Mouse (Mus musculus): ENCODE data around the gene Hc. TPM values are rescaled to one million over a fixed set of nuclear protein-coding genes. Genes with fewer than 3 reads are reported as not detected.

Hc gene
- polyA plus RNA-seq, 1 experiment from 2014 or later = 0.45 TPM

DNA sequence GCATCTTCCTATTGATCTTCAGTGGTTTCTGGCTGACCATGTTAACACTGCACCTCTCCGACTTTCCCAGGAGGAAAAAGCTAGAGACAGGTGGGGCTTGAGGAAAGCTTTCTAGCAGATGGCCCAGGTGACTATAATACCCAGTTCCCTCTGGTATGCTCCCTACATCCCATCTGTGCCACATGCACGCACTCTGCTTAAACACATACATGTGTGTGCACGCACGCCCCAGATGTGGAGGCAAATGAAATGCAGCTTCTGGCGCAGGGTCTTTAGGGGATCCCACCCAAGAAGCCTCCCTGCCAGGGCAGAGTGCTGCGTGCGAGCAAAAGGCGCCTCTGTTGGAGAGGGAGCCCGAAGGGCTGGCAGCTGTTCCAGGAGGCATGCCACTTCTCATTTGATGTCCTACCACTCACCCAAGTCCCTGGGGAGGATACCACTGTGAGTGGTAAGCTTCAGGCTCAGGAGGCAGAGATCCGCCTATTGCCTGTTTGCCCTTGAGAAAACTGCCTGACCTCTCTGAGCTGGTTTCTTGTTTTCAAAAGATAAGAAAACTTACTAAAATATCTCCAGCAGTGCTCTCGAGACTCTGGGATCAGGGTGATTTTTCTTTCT, 120.1 kb downstream of the Hc start:
- ATAC-seq (ENCODE audit: low FRiP score) = no peak
- no peak overlapping the region for H3K4me2 ChIP-seq
- WGBS = 80% methylated on average over 11 of the region's 11 CpGs

GRCm38 (mm10) chr2:34940246-34940645, 121.0 kb downstream of the Hc start:
- WGBS = 82% methylated on average over 3 of the region's 5 CpGs
- no peak overlapping the region for H3K4me2 ChIP-seq
- H3K4me3 ChIP-seq (replicated peaks) = no peak overlapping the region
- peaks cover 8% of the 10 kb centered on the region; the same call in 1 of the 2 replicates for H3K27me3 ChIP-seq
- no peaks in the 10 kb centered on the region for H3K36me3 ChIP-seq (replicated peaks)
- H3K4me1 ChIP-seq = peaks cover 4% of the 10 kb centered on the region; the same call in 1 of the 2 replicates
- no peak overlapping the region for H3K27ac ChIP-seq
- ATAC-seq (ENCODE audit: low FRiP score) = no peak
- H3K9me3 ChIP-seq = no peaks in the 10 kb centered on the region
- H3K9ac ChIP-seq = no peak overlapping the region

More for the DNA sequence above, 120.1 kb downstream of the Hc start:
- Histone ChIP-seq H3K36me3 (replicated peaks) (no peaks in the 10 kb centered on the region), H3K4me1 (peaks cover 4% of the 10 kb centered on the region; the same call in 1 of the 2 replicates), H3K4me3 (replicated peaks) (no peak overlapping the region), H3K27me3 (peaks cover 8% of the 10 kb centered on the region; the same call in 1 of the 2 replicates), H3K9ac (no peak overlapping the region), H3K9me3 (no peaks in the 10 kb centered on the region), H3K27ac (no peak overlapping the region)

- 82% methylated on average over 8 of the region's 8 CpGs for WGBS
- H3K27ac ChIP-seq = no peak overlapping the region
- no peak overlapping the region for H3K9ac ChIP-seq
- ATAC-seq (ENCODE audit: low FRiP score) = no peak
- no peak overlapping the region for H3K4me2 ChIP-seq
- no peak overlapping the region for H3K4me3 ChIP-seq (replicated peaks)
- H3K36me3 ChIP-seq (replicated peaks) = no peaks in the 10 kb centered on the region
- no peaks in the 10 kb centered on the region for H3K9me3 ChIP-seq
- peaks cover 8% of the 10 kb centered on the region; the same call in 1 of the 2 replicates for H3K27me3 ChIP-seq
- H3K4me1 ChIP-seq = peaks cover 4% of the 10 kb centered on the region; the same call in 1 of the 2 replicates
Observed at GRCm38 (mm10) chr2:34938269-34939208, 122.7 kb downstream of the Hc start.

GRCm38 (mm10) chr2:34937460-34937859, 123.8 kb downstream of the Hc start:
- H3K9me3 ChIP-seq = no peaks in the 10 kb centered on the region
- H3K27ac ChIP-seq = no peak overlapping the region
- peaks cover 8% of the 10 kb centered on the region; the same call in 1 of the 2 replicates for H3K27me3 ChIP-seq
- no peak overlapping the region for H3K9ac ChIP-seq
- H3K4me3 ChIP-seq (replicated peaks) = no peak overlapping the region
- WGBS = 38% methylated on average over 5 of the region's 5 CpGs
- H3K36me3 ChIP-seq (replicated peaks) = no peaks in the 10 kb centered on the region
- H3K4me2 ChIP-seq = no peak overlapping the region
- H3K4me1 ChIP-seq = peaks cover 4% of the 10 kb centered on the region; the same call in 1 of the 2 replicates
- no peak for ATAC-seq (ENCODE audit: low FRiP score)

Other genes with a start within 250 kb of the Hc start
- 83.9 and 90.2 TPM in 2 replicates for gene Fbxw2, start 235.1 kb downstream of the Hc start, polyA plus RNA-seq (2016; fragmentation: Nextera tagmentation; extraction: Ambion mirVana)
- gene Gm34653, start 228.4 kb downstream of the Hc start, polyA plus RNA-seq (2016; fragmentation: Nextera tagmentation; extraction: Ambion mirVana) = not detected in 2 replicates
- not detected in 2 replicates for gene Cutal, start 187.0 kb downstream of the Hc start, polyA plus RNA-seq (2016; fragmentation: Nextera tagmentation; extraction: Ambion mirVana)
- 97.9 and 110 TPM in 2 replicates for gene Psmd5, start 186.5 kb downstream of the Hc start, polyA plus RNA-seq (2016; fragmentation: Nextera tagmentation; extraction: Ambion mirVana)
- gene Phf19, start 147.4 kb downstream of the Hc start, polyA plus RNA-seq (2016; fragmentation: Nextera tagmentation; extraction: Ambion mirVana) = 3.9 and 6.1 TPM in 2 replicates
- gene Traf1, start 99.7 kb downstream of the Hc start, polyA plus RNA-seq (2016; fragmentation: Nextera tagmentation; extraction: Ambion mirVana) = 0.37 and 0.45 TPM in 2 replicates
- 0.22 and 0.98 TPM in 2 replicates for gene AI182371, start 40.1 kb upstream of the Hc start, polyA plus RNA-seq (2016; fragmentation: Nextera tagmentation; extraction: Ambion mirVana)
- 37.1 and 38.2 TPM in 2 replicates for gene Cntrl, start 48.1 kb upstream of the Hc start, polyA plus RNA-seq (2016; fragmentation: Nextera tagmentation; extraction: Ambion mirVana)
- 355 and 396 TPM in 2 replicates for gene Rab14, start 139.7 kb upstream of the Hc start, polyA plus RNA-seq (2016; fragmentation: Nextera tagmentation; extraction: Ambion mirVana)
- 27.2 and 32.7 TPM in 2 replicates for gene Gsn, start 194.9 kb upstream of the Hc start, polyA plus RNA-seq (2016; fragmentation: Nextera tagmentation; extraction: Ambion mirVana)